Mouse (Mus musculus): ENCODE measurements around the gene Fkbp11. TPM values are rescaled to one million over a fixed set of nuclear protein-coding genes. Genes with fewer than 3 reads are reported as not detected.

The Fkbp11 gene
- total RNA-seq, 2 experiments from 2014 or later, result 0.40 to 1.4 TPM

GRCm38 (mm10) chr15:98742766-98743428 is 14.9 kb upstream of the Fkbp11 start:
- ATAC-seq (ENCODE audit: poor library complexity, severe bottlenecking), result no peak

GRCm38 (mm10) chr15:98740219-98740618 is 12.2 kb upstream of the Fkbp11 start:
- ATAC-seq (ENCODE audit: poor library complexity, severe bottlenecking), result no peak

GRCm38 (mm10) chr15:98738796-98739195 is 10.8 kb upstream of the Fkbp11 start:
- ATAC-seq (ENCODE audit: poor library complexity, severe bottlenecking), result no peak

- no peak for ATAC-seq (ENCODE audit: poor library complexity, severe bottlenecking)
Measured at GRCm38 (mm10) chr15:98737881-98738280, 9.9 kb upstream of the Fkbp11 start.

- no peak for ATAC-seq (ENCODE audit: poor library complexity, severe bottlenecking)
Measured at GRCm38 (mm10) chr15:98736521-98736920, 8.5 kb upstream of the Fkbp11 start.

GRCm38 (mm10) chr15:98733976-98734566 is 6.1 kb upstream of the Fkbp11 start:
- ATAC-seq (ENCODE audit: poor library complexity, severe bottlenecking), result no peak

- no peak for ATAC-seq (ENCODE audit: poor library complexity, severe bottlenecking)
Measured at GRCm38 (mm10) chr15:98733370-98733769, 5.4 kb upstream of the Fkbp11 start.

- no peak for ATAC-seq (ENCODE audit: poor library complexity, severe bottlenecking)
Measured at GRCm38 (mm10) chr15:98732006-98732531, 4.1 kb upstream of the Fkbp11 start.

GRCm38 (mm10) chr15:98730790-98731189 is 2.8 kb upstream of the Fkbp11 start:
- no peak for ATAC-seq (ENCODE audit: poor library complexity, severe bottlenecking)

GRCm38 (mm10) chr15:98729791-98730545 is 2.0 kb upstream of the Fkbp11 start:
- no peak for ATAC-seq (ENCODE audit: poor library complexity, severe bottlenecking)

- no peak for ATAC-seq (ENCODE audit: poor library complexity, severe bottlenecking)
Measured at GRCm38 (mm10) chr15:98728366-98728765, 368 bp upstream of the Fkbp11 start.

- no peak for ATAC-seq (ENCODE audit: poor library complexity, severe bottlenecking)
Measured at GRCm38 (mm10) chr15:98726746-98727145, 1.3 kb downstream of the Fkbp11 start.

- ATAC-seq (ENCODE audit: poor library complexity, severe bottlenecking), result no peak
Measured at GRCm38 (mm10) chr15:98726079-98726478, 1.9 kb downstream of the Fkbp11 start.

- ATAC-seq (ENCODE audit: poor library complexity, severe bottlenecking), result no peak
Measured at GRCm38 (mm10) chr15:98724441-98724840, 3.6 kb downstream of the Fkbp11 start.

GRCm38 (mm10) chr15:98722854-98723253 is 5.1 kb downstream of the Fkbp11 start:
- ATAC-seq (ENCODE audit: poor library complexity, severe bottlenecking), result peak; percentile 45; the same call in 1 of the 2 replicates

GRCm38 (mm10) chr15:98722191-98722590 is 5.8 kb downstream of the Fkbp11 start:
- ATAC-seq (ENCODE audit: poor library complexity, severe bottlenecking), result no peak

GRCm38 (mm10) chr15:98717301-98717700 is 10.7 kb downstream of the Fkbp11 start:
- ATAC-seq (ENCODE audit: poor library complexity, severe bottlenecking), result no peak

GRCm38 (mm10) chr15:98714230-98714652 is 13.8 kb downstream of the Fkbp11 start:
- no peak for ATAC-seq (ENCODE audit: poor library complexity, severe bottlenecking)

GRCm38 (mm10) chr15:98710442-98710841 is 17.6 kb downstream of the Fkbp11 start:
- ATAC-seq (ENCODE audit: poor library complexity, severe bottlenecking), result peak; percentile 65

GRCm38 (mm10) chr15:98707766-98708372 is 20.1 kb downstream of the Fkbp11 start, which contains the start of gene Ccdc65:
Ccdc65 (plus strand) TSS chr15:98708207.
- ATAC-seq (ENCODE audit: poor library complexity, severe bottlenecking), result peak; percentile 93

GRCm38 (mm10) chr15:98704312-98704711 is 23.7 kb downstream of the Fkbp11 start:
- no peak for ATAC-seq (ENCODE audit: poor library complexity, severe bottlenecking)
